ENCODE assay signal across 17 mouse cellular contexts in the genomic region with DNA sequence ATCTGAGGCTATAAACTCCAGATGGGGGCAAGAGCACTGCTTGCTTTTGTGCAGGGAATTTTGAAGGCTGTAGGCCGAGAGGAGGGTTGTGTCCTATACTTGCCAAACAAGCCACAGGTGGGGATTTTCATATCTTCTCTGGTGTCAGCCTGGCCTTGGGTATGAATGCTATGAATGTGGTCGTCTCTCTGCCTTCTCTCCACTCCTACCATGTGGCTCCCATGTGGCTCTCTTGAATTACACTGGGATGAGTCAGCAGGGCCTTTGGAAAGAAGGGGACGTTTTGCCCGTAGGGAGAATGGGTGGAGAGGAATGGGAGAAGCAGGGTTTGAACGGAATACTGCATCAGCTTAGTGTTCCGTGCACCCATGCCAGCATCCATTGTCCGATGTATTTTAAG.
A peak's percentile ranks its signal among the peaks of the same experiment; 100 is the strongest.
DNase-seq lines count a peak whose midpoint lies in the region; ATAC-seq and TF ChIP-seq lines count a peak whose summit lies in the region.
"Had no signal": no experiment of that assay in that cellular context is flagged by ENCODE, and none has a peak within 500 bp of the region (broad histone marks: within the 10 kb centered on the region; RNA-seq: fewer than 3 reads in every experiment).

No protein-coding gene starts in this region.

- H3K27me3 ChIP-seq in heart, embryonic 13.5 days (replicated peaks) = no peaks in the 10 kb centered on the region
- no peaks in the 10 kb centered on the region for H3K27me3 ChIP-seq in spleen, adult 2 months (ENCODE audit: control insufficient read depth, insufficient read depth, low read length)
- H3K27me3 ChIP-seq in Patski (no peaks in the 10 kb centered on the region), myocyte (ENCODE audit: control insufficient read depth, insufficient read depth, insufficient read length) (no peaks in the 10 kb centered on the region)
- H3K27me3 ChIP-seq: CH12.LX; liver, embryonic 13.5 days had no signal

- in situ Hi-C loops in Patski (cut with MboI; ENCODE audit: low pct_unique_long_range_greater_than_20kb) = loop anchor here (25.0 kb wide), 1 partner anchor 523 kb away; no protein-coding TSS in a partner anchor

- ATAC-seq in heart, embryonic 13.5 days (ENCODE audit: extremely low read depth, insufficient number of reproducible peaks, low FRiP score, low TSS enrichment) = no peak
- ATAC-seq in Patski = peak; percentile 15
- ATAC-seq: hindbrain, embryonic 16.5 days; midbrain, embryonic 13.5 days had no signal

- peak overlapping the region; percentile 92; the same call in 1 of the 2 replicates for H3K27ac ChIP-seq in heart, embryonic 13.5 days (replicated peaks)
- H3K27ac ChIP-seq in spleen, adult 2 months (ENCODE audit: insufficient read depth, low read length) = peak overlapping the region; percentile 10; the same call in 1 of the 2 replicates
- H3K27ac ChIP-seq: forebrain, embryonic 12.5 days; liver, embryonic 13.5 days had no signal

- H3K36me3 ChIP-seq in heart, embryonic 13.5 days = peaks cover 6% of the 10 kb centered on the region
- peaks cover 33% of the 10 kb centered on the region for H3K36me3 ChIP-seq in spleen, adult 2 months (ENCODE audit: control insufficient read depth, insufficient read depth, low read length)
- H3K36me3 ChIP-seq in myocyte (ENCODE audit: control insufficient read depth, insufficient read depth) = no peaks in the 10 kb centered on the region
- H3K36me3 ChIP-seq: forebrain, embryonic 12.5 days; liver, embryonic 13.5 days; midbrain, embryonic 13.5 days had no signal

- no peak overlapping the region for H3K9ac ChIP-seq in heart, embryonic 13.5 days
- H3K9ac ChIP-seq: forebrain, embryonic 12.5 days; liver, embryonic 13.5 days; midbrain, embryonic 13.5 days had no signal

- no peaks in the 10 kb centered on the region for H3K9me3 ChIP-seq in heart, embryonic 13.5 days
- H3K9me3 ChIP-seq: forebrain, embryonic 12.5 days; liver, embryonic 13.5 days had no signal

- no peak overlapping the region for H3ac ChIP-seq in myocyte (ENCODE audit: control insufficient read depth, insufficient read length)

- no peak overlapping the region for H3K4me2 ChIP-seq in heart, embryonic 13.5 days
- peak overlapping the region; percentile 85 for H3K4me2 ChIP-seq in myocyte (ENCODE audit: low read depth)
- H3K4me2 ChIP-seq: forebrain, embryonic 12.5 days; liver, embryonic 13.5 days; midbrain, embryonic 13.5 days had no signal

- TF ChIP-seq POLR2A in spleen, adult 2 months (IDR thresholded peaks at IDR 0.05; ENCODE audit: low read depth, low read length) = no peak
- no peak for TF ChIP-seq POLR2A in myocyte (IDR thresholded peaks at IDR 0.05; ENCODE audit: insufficient read length, low read depth)

- CTCF ChIA-PET in Patski (lab: Charles Lee) = interaction anchor here (1.0 kb wide), 1 partner anchor 19 kb away, joined by 3 read pairs; no protein-coding TSS in a partner anchor

- 56% methylated on average over 7 of the region's 7 CpGs for WGBS in heart, embryonic 13.5 days
- WGBS in spleen, adult 2 months = 73% methylated on average over 7 of the region's 7 CpGs

- TF ChIP-seq CTCF in spleen, adult 2 months (IDR thresholded peaks at IDR 0.05; ENCODE audit: extremely low read depth, insufficient read depth, insufficient read length, insufficient replicate concordance) = no peak
- no peak for TF ChIP-seq CTCF in Patski (IDR thresholded peaks at IDR 0.05)

- DNase-seq in heart, adult 9 months (ENCODE audit: low spot score in 2 of 2) = no peak
- no peak for DNase-seq in spleen, adult 2 months (ENCODE audit: low read depth in 1 of 2, low spot score in 2 of 2)
- DNase-seq in spleen, adult 18-20 months = no peak
- no peak for DNase-seq in Patski (ENCODE audit: low read depth, low spot score)
- DNase-seq in urinary bladder, postnatal 25 days (ENCODE audit: low spot score) = no peak
- DNase-seq: cerebellum, adult 11 months; cerebellum, postnatal 25 days; kidney, adult 11 months; kidney, postnatal 10 days; liver, embryonic 13.5 days; lung, postnatal 10 days had no signal

- H3K79me2 ChIP-seq in myocyte (ENCODE audit: control insufficient read depth, insufficient read depth) = peaks cover 74% of the 10 kb centered on the region

- POLR2A ChIA-PET in Patski (lab: Charles Lee) = interaction anchor here (0.6 to 1.0 kb wide), 2 partner anchors 21 to 36 kb away, joined by 3 read pairs; no protein-coding TSS in a partner anchor

- no peak overlapping the region for H3K4me3 ChIP-seq in heart, embryonic 13.5 days
- H3K4me3 ChIP-seq in spleen, adult 2 months (ENCODE audit: extremely low read depth, insufficient read depth, insufficient read length) = no peak overlapping the region
- H3K4me3 ChIP-seq in myocyte = no peak overlapping the region
- H3K4me3 ChIP-seq: forebrain, embryonic 12.5 days; liver, embryonic 13.5 days; midbrain, embryonic 13.5 days had no signal

- H3K4me1 ChIP-seq in heart, embryonic 13.5 days = peaks cover 99% of the 10 kb centered on the region
- H3K4me1 ChIP-seq in spleen, adult 2 months (ENCODE audit: control insufficient read depth, insufficient read depth, insufficient read length) = peaks cover 49% of the 10 kb centered on the region; the same call in 1 of the 2 replicates

TF ChIP-seq in myocyte, 11 proteins besides CTCF, POLR2A, EP300 and RAD21:
- TF ChIP-seq MYOG (IDR thresholded peaks at IDR 0.05; ENCODE audit: control insufficient read depth in 1 of 3, insufficient read depth in 1 of 3, insufficient read length in 2 of 3, low read depth in 2 of 3) (peak in 1 of 3 experiments; percentile 49), POLR2AphosphoS2 (IDR thresholded peaks at IDR 0.05; ENCODE audit: insufficient read length, low read depth) (no peak), TCF3 (IDR thresholded peaks at IDR 0.05; ENCODE audit: insufficient read length, low read depth) (no peak), MAX (IDR thresholded peaks at IDR 0.05; ENCODE audit: low read depth) (peak; percentile 88), E2F4 (IDR thresholded peaks at IDR 0.05; ENCODE audit: insufficient read depth) (no peak), TCF12 (IDR thresholded peaks at IDR 0.05; ENCODE audit: insufficient read depth, poor library complexity, severe bottlenecking) (peak; percentile 61), MYOD1 (IDR thresholded peaks at IDR 0.05; ENCODE audit: control insufficient read depth in 1 of 3, insufficient read length in 2 of 3, low read depth in 2 of 3) (peak in 1 of 3 experiments; percentile 71), USF1 (IDR thresholded peaks at IDR 0.05; ENCODE audit: low read depth) (peak; percentile 64), SRF (IDR thresholded peaks at IDR 0.05; ENCODE audit: control insufficient read depth, insufficient read length, low read depth) (no peak), CEBPB (IDR thresholded peaks at IDR 0.05; ENCODE audit: insufficient read depth, poor library complexity, severe bottlenecking) (no peak), REST (IDR thresholded peaks at IDR 0.05; ENCODE audit: insufficient read depth, insufficient read length) (no peak)
